Mouse (Mus musculus) hindbrain, embryonic 14.5 days (tissue): ENCODE data around the gene Srd5a1. TPM values are rescaled to one million over a fixed set of nuclear protein-coding genes. Genes with fewer than 3 reads are reported as not detected.

Experiments used
- ATAC-seq: fragments of 200-750 bp; cut with Nextera tagmentation; 2 replicates; pipeline ENCODE4 v1.8.0; 2017; ENCODE audit warnings: moderate number of reproducible peaks, mild to moderate bottlenecking, moderate TSS enrichment, moderate library complexity; ENCODE audit not compliant: low FRiP score
- DNase-seq: peaks from one replicate; pipeline ENCODE4 v3.0.0-alpha.2; 2015; ENCODE audit warnings: low spot score
- H3K27ac ChIP-seq: fragments of 300-500 bp; sonication (generic); 2 replicates; pipeline ENCODE4 v1.5.1; 2014; ENCODE audit warnings: mild to moderate bottlenecking, moderate library complexity
- H3K27me3 ChIP-seq: fragments of 300-500 bp; sonication (generic); 2 replicates; pipeline ENCODE4 v1.6.1; 2014; ENCODE audit warnings: mild to moderate bottlenecking, low read length, mixed read lengths; ENCODE audit not compliant: control insufficient read depth, insufficient read depth
- H3K36me3 ChIP-seq: fragments of 300-500 bp; sonication (generic); replicated peaks from 2 replicates; pipeline ENCODE4 v1.6.1; 2014; ENCODE audit not compliant: control insufficient read depth, insufficient read depth
- H3K4me1 ChIP-seq: fragments of 300-500 bp; sonication (generic); replicated peaks from 2 replicates; pipeline ENCODE4 v1.6.1; 2014; ENCODE audit warnings: antibody characterized with exemption, low read length, mixed read lengths; ENCODE audit not compliant: control insufficient read depth, insufficient read depth
- H3K4me2 ChIP-seq: fragments of 300-500 bp; sonication (generic); replicated peaks from 2 replicates; pipeline ENCODE4 v1.6.1; 2014; ENCODE audit warnings: mild to moderate bottlenecking, moderate library complexity
- H3K4me3 ChIP-seq: fragments of 300-500 bp; sonication (generic); replicated peaks from 2 replicates; pipeline ENCODE4 v1.5.1; 2014; ENCODE audit warnings: mild to moderate bottlenecking, low read length
- H3K9ac ChIP-seq: fragments of 300-500 bp; sonication (generic); 2 replicates; pipeline ENCODE4 v1.6.1; 2014
- H3K9me3 ChIP-seq: fragments of 300-500 bp; sonication (generic); 2 replicates; pipeline ENCODE4 v1.6.1; 2016; ENCODE audit warnings: low read length; ENCODE audit not compliant: control insufficient read depth
- WGBS: fragments of 180-500 bp; shearing (Covaris S2); extraction: QIAGEN DNeasy Blood & Tissue Kit; methylation state at CpG from one replicate; pipeline ENCODE4 v1.1.7; 2014; 5-methylcytosine and 5-hydroxymethylcytosine counted together
- polyA plus RNA-seq: library from polyadenylated mRNA; unstranded; fragments of >200 nt; fragmentation: Nextera tagmentation; extraction: Ambion mirVana; gene quantifications from 2 replicates; pipeline ENCODE4 v1.2.1, GENCODE M21; 2014

Srd5a1 gene
- polyA plus RNA-seq, 1 experiment from 2014 or later, result 25.3 TPM

- Histone ChIP-seq H3K27me3 (no peaks in the 10 kb centered on the region), H3K27ac (no peak overlapping the region), H3K4me2 (no peak overlapping the region), H3K4me1 (peaks cover 18% of the 10 kb centered on the region), H3K36me3 (no peaks in the 10 kb centered on the region), H3K9ac (no peak overlapping the region), H3K9me3 (no peaks in the 10 kb centered on the region), H3K4me3 (no peak overlapping the region)
- DNase-seq, result no peak
- ATAC-seq, result no peak
- 79% methylated on average over 6 of the region's 6 CpGs for WGBS
These were observed 70.0 kb downstream of the Srd5a1 start for GRCm38 (mm10) chr13:69541209-69541608.

- ATAC-seq (no peak), DNase-seq (no peak)
- WGBS, result 27% methylated on average over 4 of the region's 4 CpGs
- H3K9me3 ChIP-seq, result no peaks in the 10 kb centered on the region
- H3K36me3 ChIP-seq, result no peaks in the 10 kb centered on the region
- H3K27ac ChIP-seq, result no peak overlapping the region
- H3K27me3 ChIP-seq, result no peaks in the 10 kb centered on the region
- H3K4me3 ChIP-seq, result no peak overlapping the region
- H3K9ac ChIP-seq, result no peak overlapping the region
- H3K4me2 ChIP-seq, result no peak overlapping the region
- peaks cover 23% of the 10 kb centered on the region for H3K4me1 ChIP-seq
These were observed 72.9 kb downstream of the Srd5a1 start for GRCm38 (mm10) chr13:69538327-69538726.

GRCm38 (mm10) chr13:69537366-69537765 is 73.9 kb downstream of the Srd5a1 start:
- Histone ChIP-seq H3K4me2 (no peak overlapping the region), H3K9me3 (no peaks in the 10 kb centered on the region), H3K4me1 (peaks cover 26% of the 10 kb centered on the region), H3K9ac (no peak overlapping the region), H3K27ac (no peak overlapping the region), H3K4me3 (no peak overlapping the region), H3K36me3 (no peaks in the 10 kb centered on the region), H3K27me3 (no peaks in the 10 kb centered on the region)
- DNase-seq (no peak), ATAC-seq (no peak)
- WGBS, result 73% methylated on average over 7 of the region's 7 CpGs

GRCm38 (mm10) chr13:69536021-69536420 is 75.2 kb downstream of the Srd5a1 start:
- ATAC-seq, result no peak
- Histone ChIP-seq H3K27me3 (no peaks in the 10 kb centered on the region), H3K4me2 (peak overlapping the region; percentile 78), H3K4me3 (peak overlapping the region; percentile 94), H3K4me1 (peaks cover 39% of the 10 kb centered on the region), H3K36me3 (no peaks in the 10 kb centered on the region), H3K27ac (0 out of 2 replicates have a peak overlapping the region, but pooled peaks have one; percentile 98), H3K9ac (peak overlapping the region; percentile 36; the same call in 1 of the 2 replicates), H3K9me3 (no peaks in the 10 kb centered on the region)
- 78% methylated on average over 4 of the region's 4 CpGs for WGBS
- no peak for DNase-seq

GRCm38 (mm10) chr13:69534654-69535551 is 76.3 kb downstream of the Srd5a1 start:
- Histone ChIP-seq H3K27ac (peak overlapping the region; percentile 98), H3K4me1 (peaks cover 50% of the 10 kb centered on the region), H3K36me3 (no peaks in the 10 kb centered on the region; the same call in 1 of the 2 replicates), H3K27me3 (no peaks in the 10 kb centered on the region), H3K9me3 (no peaks in the 10 kb centered on the region), H3K9ac (peak overlapping the region; percentile 90), H3K4me2 (peak overlapping the region; percentile 78), H3K4me3 (peak overlapping the region; percentile 94)
- ATAC-seq (peak; percentile 94), DNase-seq (peak; percentile 99)
- WGBS, result under 1% methylated on average over 60 of the region's 86 CpGs

- H3K4me1 ChIP-seq, result peaks cover 54% of the 10 kb centered on the region
- peak; percentile 86 for ATAC-seq
- H3K9me3 ChIP-seq, result no peaks in the 10 kb centered on the region
- H3K9ac ChIP-seq, result peak within 1 kb of the TSS; percentile 90
- DNase-seq, result no peak
- H3K27me3 ChIP-seq, result no peaks in the 10 kb centered on the region
- peak within 1 kb of the TSS; percentile 96 for H3K4me2 ChIP-seq
- peak within 1 kb of the TSS; percentile 98 for H3K27ac ChIP-seq
- peak within 1 kb of the TSS; percentile 94 for H3K4me3 ChIP-seq
- under 1% methylated on average over 28 of the region's 57 CpGs for WGBS
- no peaks in the 10 kb centered on the region; the same call in 1 of the 2 replicates for H3K36me3 ChIP-seq
These were observed 76.9 kb downstream of the Srd5a1 start, which contains the start of gene Tent4a for GRCm38 (mm10) chr13:69534334-69534653. Tent4a (minus strand) TSS chr13:69534617.

GRCm38 (mm10) chr13:69533405-69534333 is 77.6 kb downstream of the Srd5a1 start, which contains the start of gene Nsun2:
Nsun2 (plus strand) TSS chr13:69533746.
- Histone ChIP-seq H3K4me2 (peak within 1 kb of the TSS; percentile 96), H3K9ac (peak within 1 kb of the TSS; percentile 90), H3K9me3 (no peaks in the 10 kb centered on the region), H3K36me3 (no peaks in the 10 kb centered on the region; the same call in 1 of the 2 replicates), H3K27me3 (no peaks in the 10 kb centered on the region), H3K27ac (peak within 1 kb of the TSS; percentile 98), H3K4me1 (peaks cover 51% of the 10 kb centered on the region), H3K4me3 (peak within 1 kb of the TSS; percentile 94)
- WGBS, result under 1% methylated on average over 91 of the region's 155 CpGs
- DNase-seq, result peak; percentile 43
- peak; percentile 10 for ATAC-seq

- ATAC-seq, result no peak
- no peaks in the 10 kb centered on the region; the same call in 1 of the 2 replicates for H3K36me3 ChIP-seq
These were observed 78.3 kb downstream of the Srd5a1 start for GRCm38 (mm10) chr13:69532893-69533404.

More at GRCm38 (mm10) chr13:69532893-69533404, 78.3 kb downstream of the Srd5a1 start:
- Histone ChIP-seq H3K9ac (peak overlapping the region; percentile 90), H3K27ac (peak overlapping the region; percentile 98; the same call in 1 of the 2 replicates), H3K4me3 (peak overlapping the region; percentile 94), H3K9me3 (no peaks in the 10 kb centered on the region), H3K4me1 (peaks cover 52% of the 10 kb centered on the region), H3K4me2 (peak overlapping the region; percentile 96), H3K27me3 (no peaks in the 10 kb centered on the region)
- WGBS, result 1% methylated on average over 9 of the region's 9 CpGs
- DNase-seq, result no peak
